Mouse (Mus musculus): ENCODE data around the gene Rabep1.

- TF ChIP-seq GATA1 (IDR thresholded peaks at IDR 0.05; ENCODE audit: borderline replicate concordance, low read length) (no peak), FLI1 (IDR thresholded peaks at IDR 0.05; ENCODE audit: low read length) (no peak)
These were observed 98.0 kb downstream of the Rabep1 start for GRCm38 (mm10) chr11:70942596-70942995.

Data from megakaryocyte, embryonic 14.5 days (primary cell).